Mouse (Mus musculus): ENCODE results near the gene Fshb. TPM values are rescaled to one million over a fixed set of nuclear protein-coding genes. Genes with fewer than 3 reads are reported as not detected.

Gene Fshb
- total RNA-seq (2021), result not detected
- long read RNA-seq, experiment 1, result 0 reads
- long read RNA-seq, experiment 2, result 0 reads

GRCm38 (mm10) chr2:107059556-107059955 lies at the start of gene Fshb:
Gene Fshb (minus strand): TSS chr2:107059656.
- DNase-seq (ENCODE audit: low spot score in 2 of 2), result no peak

GRCm38 (mm10) chr2:107084256-107084655 lies 24.8 kb upstream of the Fshb start:
- no peak for DNase-seq (ENCODE audit: low spot score in 2 of 2)

GRCm38 (mm10) chr2:107083071-107083885 lies 23.8 kb upstream of the Fshb start:
- DNase-seq (ENCODE audit: low spot score in 2 of 2), result no peak

- no peak for DNase-seq (ENCODE audit: low spot score in 2 of 2)
These were observed 3.8 kb upstream of the Fshb start for GRCm38 (mm10) chr2:107063260-107063659.

GRCm38 (mm10) chr2:107045955-107046354 lies 13.5 kb downstream of the Fshb start:
- no peak for DNase-seq (ENCODE audit: low spot score in 2 of 2)

- no peak for DNase-seq (ENCODE audit: low spot score in 2 of 2)
These were observed 18.6 kb downstream of the Fshb start for GRCm38 (mm10) chr2:107040816-107041215.

- no peak for DNase-seq (ENCODE audit: low spot score in 2 of 2)
These were observed 23.5 kb downstream of the Fshb start for GRCm38 (mm10) chr2:107035980-107036379.

- no peak for DNase-seq (ENCODE audit: low spot score in 2 of 2)
These were observed 34.8 kb downstream of the Fshb start for GRCm38 (mm10) chr2:107024694-107025093.

GRCm38 (mm10) chr2:107022713-107023112 lies 36.7 kb downstream of the Fshb start:
- no peak for DNase-seq (ENCODE audit: low spot score in 2 of 2)

- DNase-seq (ENCODE audit: low spot score in 2 of 2), result no peak
These were observed 40.1 kb downstream of the Fshb start for GRCm38 (mm10) chr2:107019331-107019730.

GRCm38 (mm10) chr2:107013161-107013560 lies 46.3 kb downstream of the Fshb start:
- DNase-seq (ENCODE audit: low spot score in 2 of 2), result no peak

- DNase-seq (ENCODE audit: low spot score in 2 of 2), result no peak
These were observed 47.1 kb downstream of the Fshb start for GRCm38 (mm10) chr2:107012318-107012717.

GRCm38 (mm10) chr2:107010160-107010559 lies 49.3 kb downstream of the Fshb start:
- DNase-seq (ENCODE audit: low spot score in 2 of 2), result no peak

GRCm38 (mm10) chr2:107006378-107006777 lies 53.1 kb downstream of the Fshb start:
- DNase-seq (ENCODE audit: low spot score in 2 of 2), result no peak

Other genes with a start within 250 kb of the Fshb start
- gene Arl14ep, start 85.2 kb downstream of the Fshb start, total RNA-seq (2021), result 10 to 100 TPM; 49.4 to 49.7 TPM
- under 1 TPM; 0.76 to 0.82 TPM for gene Kcna4, start 231.0 kb upstream of the Fshb start, total RNA-seq (2021)